Mouse (Mus musculus) embryonic fibroblast, embryonic 13.5 days (primary cell): ENCODE data around the gene Gm5134.
A peak's percentile ranks its signal among the peaks of the same experiment; 100 is the strongest.

Experiments used
- CTCF ChIP-seq: IDR thresholded peaks from 2 replicates; pipeline ENCODE4 v1.5.1; 2011; ENCODE audit warnings: mild to moderate bottlenecking, control low read depth, low read length, moderate library complexity, borderline replicate concordance; ENCODE audit not compliant: insufficient read depth
- POLR2A ChIP-seq: IDR thresholded peaks from 2 replicates; pipeline ENCODE4 v1.6.1; 2011; ENCODE audit warnings: low read depth, mild to moderate bottlenecking, control low read depth, low read length, moderate library complexity

- TF ChIP-seq POLR2A (peak; percentile 27; the same call in 1 of the 2 replicates), CTCF (no peak)
These were observed 24.0 kb upstream of the Gm5134 start for GRCm38 (mm10) chr10:75930304-75930703.
